Mouse (Mus musculus) naive thymus-derived CD4-positive, alpha-beta T cell, adult 2 months (primary cell): ENCODE measurements around the gene Olfr1302.

Experiments
- DNase-seq: peaks from one replicate; pipeline ENCODE4 v3.0.0-alpha.2; 2011; ENCODE audit warnings: low read depth

The Olfr1302 gene

DNA sequence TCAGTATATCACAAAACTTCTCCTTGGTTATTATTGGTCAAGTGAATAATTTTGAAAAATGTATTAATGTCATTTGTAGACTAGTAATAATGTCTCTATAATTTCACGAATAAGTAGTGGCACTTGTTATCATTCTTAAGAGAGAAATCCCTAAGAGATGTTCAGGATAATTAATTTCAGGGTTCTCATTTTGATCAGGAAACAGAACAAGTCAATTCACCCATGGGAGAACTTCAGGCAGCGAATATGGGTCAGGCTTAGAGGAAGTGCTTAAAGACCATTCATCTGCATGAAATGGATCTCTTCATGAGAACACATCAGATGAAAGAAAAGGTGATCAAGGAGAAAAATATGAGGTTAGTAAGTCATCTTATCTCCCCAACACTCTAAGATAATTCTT is at the start of gene Olfr1302:
Gene Olfr1302 (plus strand): TSS at position 301 of the 400 bp plus-strand sequence.
- no peak for DNase-seq

DNA sequence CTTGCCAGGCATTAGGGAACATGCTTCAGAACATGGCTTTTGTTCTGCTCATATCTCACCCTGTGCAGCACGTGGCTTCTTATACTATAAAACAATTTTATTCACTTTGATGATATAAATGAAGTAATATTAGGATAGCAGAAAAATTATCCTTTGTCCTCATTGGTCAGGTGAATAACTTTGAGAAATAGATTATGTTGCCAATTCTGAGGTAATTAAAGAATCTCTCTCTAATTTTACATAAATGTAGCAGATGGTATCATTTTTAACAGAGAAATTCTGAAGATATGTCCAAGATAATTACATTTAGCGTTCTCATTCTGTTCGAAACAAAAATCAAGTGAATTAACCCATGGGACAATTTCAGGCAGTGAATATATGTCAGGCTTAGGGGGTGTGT is 26.5 kb upstream of the Olfr1302 start, which contains the start of gene Olfr1301:
Gene Olfr1301 (plus strand): TSS at position 301 of the 400 bp plus-strand sequence.
- no peak for DNase-seq

DNA sequence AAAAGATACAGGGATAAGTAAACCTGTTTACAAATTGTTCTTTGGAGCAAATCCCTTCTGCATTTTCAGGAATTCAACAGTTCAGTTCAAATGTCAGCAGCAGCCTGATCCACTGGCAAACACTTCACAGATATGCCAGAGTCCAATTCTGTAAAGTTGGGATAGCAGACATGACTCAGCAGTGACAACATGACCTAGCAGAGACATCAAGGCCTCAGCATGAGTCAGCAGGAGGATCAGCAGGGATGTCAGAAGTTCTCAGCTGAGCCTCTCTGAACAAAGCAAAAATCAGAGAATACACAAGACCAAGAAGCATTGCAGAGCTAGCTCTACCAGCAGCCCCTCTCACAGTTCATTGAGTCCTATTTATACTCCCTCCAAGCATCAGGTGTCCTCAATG is 35.7 kb downstream of the Olfr1302 start:
- no peak for DNase-seq

- DNase-seq = no peak
These were observed 43.0 kb downstream of the Olfr1302 start, which contains the start of gene Olfr1303 for GRCm38 (mm10) chr2:111820240-111820639. Gene Olfr1303, minus strand, starts transcription at chr2:111820340.
